Mouse (Mus musculus): ENCODE results near the gene Ces1f. TPM values are rescaled to one million over a fixed set of nuclear protein-coding genes. Genes with fewer than 3 reads are reported as not detected.
"Not testable (repeated sequence)": the region's sequence is repeated elsewhere in the genome, so short reads cannot be mapped to it uniquely, and the experiment has no call there.

Gene Ces1f
- polyA plus RNA-seq, 1 experiment from 2014 or later: 0.57 TPM

DNA sequence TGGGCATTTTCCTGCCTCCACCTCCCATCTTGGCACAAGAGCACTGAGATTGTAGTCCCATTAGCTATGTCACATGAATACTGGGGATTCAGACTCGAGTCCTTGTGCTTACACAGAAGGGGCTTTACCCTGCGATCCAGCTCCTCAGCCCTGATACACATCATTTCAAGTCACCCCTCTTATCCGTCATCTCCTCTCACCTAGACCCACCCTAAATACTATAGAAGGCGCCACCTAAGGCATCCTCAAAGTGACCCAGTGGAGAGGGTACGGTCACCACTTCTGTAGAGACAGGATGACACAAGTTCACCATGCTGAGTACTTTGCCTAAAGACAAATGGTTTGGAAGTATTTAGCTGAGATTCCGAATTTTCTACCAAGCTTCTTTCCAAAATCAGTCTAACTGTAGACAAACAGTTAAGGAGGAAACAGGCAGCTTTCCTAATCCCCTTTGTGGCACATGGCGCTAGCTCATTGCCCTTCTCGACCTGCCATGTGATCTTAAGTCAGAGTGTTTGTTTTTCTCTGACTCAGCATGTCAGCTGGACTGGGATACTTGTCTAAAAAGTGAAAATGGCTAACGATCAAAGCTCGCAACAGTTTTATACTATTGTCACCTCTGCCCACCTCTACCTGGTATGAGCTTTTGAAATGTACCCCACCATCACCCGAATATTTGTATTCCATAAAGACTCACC, 50.7 kb downstream of the Ces1f start:
- Histone ChIP-seq H3K36me3 (ENCODE audit: control insufficient read depth, insufficient read depth) (no peaks in the 10 kb centered on the region), H3K27ac (ENCODE audit: low read length) (no peak overlapping the region), H3K27me3 (ENCODE audit: control insufficient read depth, insufficient read depth, low read depth, low read length) (no peaks in the 10 kb centered on the region), H3K9me3 (replicated peaks; ENCODE audit: control insufficient read depth, low read length) (no peaks in the 10 kb centered on the region), H3K4me3 (ENCODE audit: low read depth, low read length) (no peak overlapping the region), H3K9ac (ENCODE audit: low read depth, low read length) (no peak overlapping the region), H3K4me2 (ENCODE audit: low read depth, low read length) (no peak overlapping the region), H3K4me1 (ENCODE audit: control insufficient read depth, low read depth, low read length) (no peaks in the 10 kb centered on the region)
- 0 out of 2 replicates have a peak, but pooled peaks have one; percentile 30 for ATAC-seq (ENCODE audit: low read depth)
- whole genome bisulfite sequencing (ENCODE audit: insufficient replicate concordance): 47% methylated on average over 11 of the region's 11 CpGs

DNA sequence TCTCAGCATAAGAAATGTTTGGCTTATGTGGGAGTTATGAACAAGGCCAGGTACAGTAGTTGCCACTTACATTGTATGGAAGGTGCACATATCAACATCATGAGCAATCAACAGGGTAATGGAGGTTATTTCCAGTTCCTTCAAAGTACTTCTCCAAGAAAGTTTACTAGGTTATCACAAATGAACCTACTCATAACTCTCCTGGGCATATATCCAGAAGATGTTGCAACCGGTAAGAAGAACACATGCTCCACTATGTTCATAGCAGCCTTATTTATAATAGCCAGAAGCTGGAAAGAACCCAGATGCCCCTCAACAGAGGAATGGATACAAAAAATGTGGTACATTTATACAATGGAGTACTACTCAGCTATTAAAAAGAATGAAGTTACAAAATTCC, 53.1 kb downstream of the Ces1f start:
- not testable (repeated sequence) for ATAC-seq (ENCODE audit: low read depth)
- WGBS (ENCODE audit: insufficient replicate concordance): 90% methylated on average over 1 of the region's 1 CpGs

DNA sequence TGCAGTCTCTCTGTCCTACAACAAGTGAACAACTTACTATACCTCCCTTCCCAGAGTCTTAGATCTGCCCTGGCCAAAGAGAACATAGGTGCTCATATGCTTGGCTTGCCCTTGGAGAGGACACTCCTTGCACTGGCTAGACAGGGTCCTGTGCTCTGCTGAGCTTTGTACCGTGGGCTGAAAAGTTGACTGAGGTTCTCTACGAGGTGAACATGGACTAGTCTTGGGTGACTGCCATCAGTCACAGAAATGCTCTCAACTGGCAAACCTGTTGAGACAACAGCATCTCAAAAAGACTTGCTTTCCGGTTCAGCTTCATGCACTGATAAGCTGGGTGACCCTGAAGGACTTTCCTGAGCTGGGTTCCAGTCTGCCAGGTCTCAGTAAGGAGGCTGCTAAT, 57.7 kb downstream of the Ces1f start:
- H3K4me1 ChIP-seq (ENCODE audit: control insufficient read depth, low read depth, low read length): no peaks in the 10 kb centered on the region
- no peak overlapping the region for H3K4me2 ChIP-seq (ENCODE audit: low read depth, low read length)
- H3K27me3 ChIP-seq (ENCODE audit: control insufficient read depth, insufficient read depth, low read depth, low read length): no peaks in the 10 kb centered on the region
- H3K4me3 ChIP-seq (ENCODE audit: low read depth, low read length): no peak overlapping the region
- H3K27ac ChIP-seq (ENCODE audit: low read length): no peak overlapping the region
- no peaks in the 10 kb centered on the region for H3K9me3 ChIP-seq (replicated peaks; ENCODE audit: control insufficient read depth, low read length)
- no peak overlapping the region for H3K9ac ChIP-seq (ENCODE audit: low read depth, low read length)
- 49% methylated on average over 3 of the region's 3 CpGs for WGBS (ENCODE audit: insufficient replicate concordance)
- no peak for ATAC-seq (ENCODE audit: low read depth)
- no peaks in the 10 kb centered on the region for H3K36me3 ChIP-seq (ENCODE audit: control insufficient read depth, insufficient read depth)

More for the DNA sequence above, 53.1 kb downstream of the Ces1f start:
- H3K4me3 ChIP-seq (ENCODE audit: low read depth, low read length); H3K27me3 ChIP-seq (ENCODE audit: control insufficient read depth, insufficient read depth, low read depth, low read length); H3K36me3 ChIP-seq (ENCODE audit: control insufficient read depth, insufficient read depth); H3K4me1 ChIP-seq (ENCODE audit: control insufficient read depth, low read depth, low read length); H3K27ac ChIP-seq (ENCODE audit: low read length); H3K4me2 ChIP-seq (ENCODE audit: low read depth, low read length); H3K9me3 ChIP-seq (replicated peaks; ENCODE audit: control insufficient read depth, low read length); H3K9ac ChIP-seq (ENCODE audit: low read depth, low read length): not testable (repeated sequence)

DNA sequence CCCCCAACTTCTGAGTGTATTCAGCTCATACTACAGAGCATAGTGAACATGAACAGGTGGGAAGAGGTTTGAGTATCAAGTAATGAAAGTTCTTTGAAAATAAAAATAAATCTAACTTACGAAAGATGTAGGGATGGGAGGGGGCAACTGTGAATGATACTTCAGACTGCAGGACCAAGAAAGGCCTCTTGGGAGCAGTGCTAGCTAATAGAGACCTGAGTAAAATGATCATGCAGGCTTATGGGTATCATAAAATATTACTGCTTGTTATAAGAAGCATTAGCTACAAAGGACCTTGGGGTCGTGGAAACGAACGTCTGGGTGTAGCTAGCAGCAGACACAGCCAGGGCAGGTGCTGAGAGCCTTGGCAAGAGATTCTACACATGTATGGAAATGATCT, 61.7 kb downstream of the Ces1f start:
- no peak overlapping the region for H3K4me2 ChIP-seq (ENCODE audit: low read depth, low read length)
- no peak for ATAC-seq (ENCODE audit: low read depth)
- H3K9ac ChIP-seq (ENCODE audit: low read depth, low read length): no peak overlapping the region
- 58% methylated on average over 4 of the region's 4 CpGs for WGBS (ENCODE audit: insufficient replicate concordance)
- no peaks in the 10 kb centered on the region for H3K27me3 ChIP-seq (ENCODE audit: control insufficient read depth, insufficient read depth, low read depth, low read length)
- H3K27ac ChIP-seq (ENCODE audit: low read length): no peak overlapping the region
- no peaks in the 10 kb centered on the region for H3K4me1 ChIP-seq (ENCODE audit: control insufficient read depth, low read depth, low read length)
- no peaks in the 10 kb centered on the region for H3K9me3 ChIP-seq (replicated peaks; ENCODE audit: control insufficient read depth, low read length)
- no peak overlapping the region for H3K4me3 ChIP-seq (ENCODE audit: low read depth, low read length)
- no peaks in the 10 kb centered on the region for H3K36me3 ChIP-seq (ENCODE audit: control insufficient read depth, insufficient read depth)

DNA sequence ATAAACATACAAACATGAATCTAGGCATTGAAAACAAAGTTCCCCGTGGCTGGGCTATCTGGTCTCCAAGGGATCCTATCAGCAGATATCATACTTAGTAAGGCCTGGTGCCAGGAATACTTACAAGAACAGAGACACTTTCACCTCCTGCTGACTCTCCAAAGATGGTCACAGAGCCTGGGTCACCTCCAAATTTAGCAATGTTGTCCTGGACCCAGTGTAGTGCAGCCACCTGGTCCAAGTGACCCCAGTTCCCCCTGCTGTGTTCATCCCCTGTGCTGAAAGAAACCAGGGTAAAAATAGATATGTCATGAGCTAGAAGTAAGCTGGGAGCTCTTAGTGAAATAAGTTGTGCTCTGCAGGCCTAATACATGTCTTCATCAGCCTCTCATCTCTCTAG, 62.2 kb downstream of the Ces1f start:
- 52% methylated on average over 1 of the region's 1 CpGs for WGBS (ENCODE audit: insufficient replicate concordance)
- no peaks in the 10 kb centered on the region for H3K36me3 ChIP-seq (ENCODE audit: control insufficient read depth, insufficient read depth)
- H3K9me3 ChIP-seq (replicated peaks; ENCODE audit: control insufficient read depth, low read length): no peaks in the 10 kb centered on the region
- H3K9ac ChIP-seq (ENCODE audit: low read depth, low read length): no peak overlapping the region
- no peak for ATAC-seq (ENCODE audit: low read depth)
- H3K27ac ChIP-seq (ENCODE audit: low read length): no peak overlapping the region
- no peaks in the 10 kb centered on the region for H3K4me1 ChIP-seq (ENCODE audit: control insufficient read depth, low read depth, low read length)
- no peaks in the 10 kb centered on the region for H3K27me3 ChIP-seq (ENCODE audit: control insufficient read depth, insufficient read depth, low read depth, low read length)
- no peak overlapping the region for H3K4me3 ChIP-seq (ENCODE audit: low read depth, low read length)
- H3K4me2 ChIP-seq (ENCODE audit: low read depth, low read length): no peak overlapping the region

DNA sequence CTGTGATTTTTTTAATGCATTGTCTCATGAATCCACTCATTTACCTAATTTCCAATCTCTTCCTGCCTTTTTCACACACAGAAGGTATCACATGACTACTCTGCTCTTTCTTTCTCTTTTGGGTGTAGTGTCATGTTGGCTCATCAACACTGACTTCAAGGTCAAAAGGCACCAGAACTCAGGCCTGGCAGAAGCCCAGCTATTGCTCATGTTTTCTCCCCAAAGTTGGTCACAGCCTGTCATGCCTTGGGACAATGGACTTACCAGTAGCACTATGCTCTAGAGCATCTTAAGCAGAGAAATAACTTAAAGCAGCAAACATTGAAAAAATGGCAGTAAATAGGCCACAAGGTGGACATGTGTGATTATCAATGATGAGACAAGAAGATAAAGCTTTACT, 68.5 kb downstream of the Ces1f start:
- Histone ChIP-seq H3K4me3 (ENCODE audit: low read depth, low read length) (no peak overlapping the region), H3K27ac (ENCODE audit: low read length) (no peak overlapping the region), H3K27me3 (ENCODE audit: control insufficient read depth, insufficient read depth, low read depth, low read length) (no peaks in the 10 kb centered on the region), H3K4me1 (ENCODE audit: control insufficient read depth, low read depth, low read length) (no peaks in the 10 kb centered on the region), H3K4me2 (ENCODE audit: low read depth, low read length) (no peak overlapping the region), H3K36me3 (ENCODE audit: control insufficient read depth, insufficient read depth) (no peaks in the 10 kb centered on the region), H3K9ac (ENCODE audit: low read depth, low read length) (no peak overlapping the region), H3K9me3 (replicated peaks; ENCODE audit: control insufficient read depth, low read length) (no peaks in the 10 kb centered on the region)
- no peak for ATAC-seq (ENCODE audit: low read depth)

Other genes with a start within 250 kb of the Ces1f start
- gene Ces1a, start 231.6 kb downstream of the Ces1f start, polyA plus RNA-seq (2015; fragmentation: Nextera tagmentation; extraction: Ambion mirVana): not detected in 2 replicates
- not detected in 2 replicates for gene Ces1b, start 199.7 kb downstream of the Ces1f start, polyA plus RNA-seq (2015; fragmentation: Nextera tagmentation; extraction: Ambion mirVana)
- gene Ces1c, start 148.5 kb downstream of the Ces1f start, polyA plus RNA-seq (2015; fragmentation: Nextera tagmentation; extraction: Ambion mirVana): 11.9 and 12.7 TPM in 2 replicates
- 45.9 and 53.7 TPM in 2 replicates for gene Ces1d, start 81.9 kb downstream of the Ces1f start, polyA plus RNA-seq (2015; fragmentation: Nextera tagmentation; extraction: Ambion mirVana)
- 7.0 and 7.2 TPM in 2 replicates for gene Ces1e, start 50.1 kb downstream of the Ces1f start, polyA plus RNA-seq (2015; fragmentation: Nextera tagmentation; extraction: Ambion mirVana)
- gene Ces1g, start 57.6 kb upstream of the Ces1f start, polyA plus RNA-seq (2015; fragmentation: Nextera tagmentation; extraction: Ambion mirVana): 3.7 and 3.8 TPM in 2 replicates
- gene Ces1h, start 100.0 kb upstream of the Ces1f start, polyA plus RNA-seq (2015; fragmentation: Nextera tagmentation; extraction: Ambion mirVana): not detected in 2 replicates

Data from liver, embryonic 16.5 days (tissue).